Mouse (Mus musculus): ENCODE measurements around the gene Otop2. TPM values are rescaled to one million over a fixed set of nuclear protein-coding genes. Genes with fewer than 3 reads are reported as not detected.

Gene Otop2
- polyA plus RNA-seq, 1 experiment from 2014 or later: not detected

DNA sequence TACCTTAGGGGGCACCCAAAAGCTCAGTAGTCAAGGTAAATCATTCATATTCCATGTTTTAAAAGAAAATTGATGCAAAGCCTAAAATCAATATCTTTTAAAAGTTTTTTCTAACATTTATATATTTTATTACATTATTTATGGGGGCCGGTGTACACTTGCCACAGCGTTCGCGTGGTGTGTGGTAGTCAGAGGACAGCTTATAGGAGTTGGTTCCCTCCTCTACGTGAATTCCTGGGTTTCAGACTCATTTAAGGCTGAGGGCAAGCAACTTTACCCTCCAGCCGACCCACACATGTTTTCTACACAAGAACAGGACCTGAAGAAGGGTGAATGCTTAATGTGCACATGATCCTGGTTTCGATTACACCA lies 29.4 kb upstream of the Otop2 start:
- Histone ChIP-seq H3K4me3 (peak overlapping the region; percentile 68), H3K4me1 (peaks cover 77% of the 10 kb centered on the region)
- 11% methylated on average over 7 of the region's 7 CpGs for WGBS (ENCODE audit: insufficient replicate concordance)

DNA sequence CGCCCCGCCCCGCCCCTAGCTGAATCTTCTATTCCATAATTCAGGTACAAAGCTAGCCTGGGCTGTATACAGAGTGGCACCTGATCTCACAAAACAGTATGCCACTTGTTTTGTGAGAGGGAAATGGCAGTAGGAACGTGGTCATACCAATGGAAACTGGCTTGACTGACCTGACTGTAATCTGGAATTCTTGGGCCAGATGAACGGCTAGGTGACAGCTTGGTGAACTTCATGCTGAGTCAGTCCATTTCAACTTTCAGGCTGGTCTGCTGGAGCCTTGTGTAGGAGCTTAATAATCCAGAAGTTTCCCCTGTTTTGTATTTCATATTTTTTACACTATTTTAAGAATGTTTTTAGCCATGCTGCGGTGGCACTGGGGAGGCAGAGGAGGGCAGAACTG lies 28.8 kb upstream of the Otop2 start:
- H3K4me3 ChIP-seq: peak overlapping the region; percentile 68
- H3K9ac ChIP-seq: peak overlapping the region; percentile 71; the same call in 1 of the 2 replicates
- peak overlapping the region; percentile 90 for H3K4me2 ChIP-seq
- no peak for ATAC-seq
- H3K36me3 ChIP-seq: no peaks in the 10 kb centered on the region
- H3K27ac ChIP-seq: peak overlapping the region; percentile 83; the same call in 1 of the 2 replicates
- H3K4me1 ChIP-seq: peaks cover 71% of the 10 kb centered on the region
- H3K9me3 ChIP-seq (replicated peaks): no peaks in the 10 kb centered on the region
- 68% methylated on average over 6 of the region's 6 CpGs for WGBS (ENCODE audit: insufficient replicate concordance)
- no peaks in the 10 kb centered on the region for H3K27me3 ChIP-seq (replicated peaks)

More for the DNA sequence above, 29.4 kb upstream of the Otop2 start:
- peak overlapping the region; percentile 90 for H3K4me2 ChIP-seq
- no peaks in the 10 kb centered on the region for H3K36me3 ChIP-seq
- peak overlapping the region; percentile 83 for H3K27ac ChIP-seq
- peak; percentile 8; the same call in 1 of the 2 replicates for ATAC-seq
- no peaks in the 10 kb centered on the region for H3K9me3 ChIP-seq (replicated peaks)
- H3K27me3 ChIP-seq (replicated peaks): no peaks in the 10 kb centered on the region
- peak overlapping the region; percentile 71 for H3K9ac ChIP-seq

DNA sequence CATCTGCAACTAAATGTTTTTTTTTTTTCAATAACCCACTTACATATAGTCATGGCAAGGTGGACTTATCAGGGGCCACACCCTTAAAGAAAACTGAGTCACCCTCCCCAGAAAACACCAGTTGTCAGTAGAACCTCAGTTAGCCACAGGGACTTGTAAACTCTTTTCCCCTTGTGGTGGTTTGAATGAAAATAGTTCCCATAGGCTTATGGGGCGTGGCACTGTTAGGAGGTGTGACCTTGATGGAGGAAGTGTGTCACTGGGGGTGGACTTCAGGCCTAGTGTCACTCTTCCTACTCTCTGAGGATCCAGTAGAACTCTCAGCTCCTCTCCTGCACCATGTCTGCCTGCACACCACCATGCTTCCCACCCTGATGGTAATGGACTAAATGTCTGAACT lies 27.2 kb upstream of the Otop2 start:
- Histone ChIP-seq H3K36me3 (peaks cover 8% of the 10 kb centered on the region; the same call in 1 of the 2 replicates), H3K4me2 (no peak overlapping the region), H3K27ac (peak overlapping the region; percentile 27; the same call in 1 of the 2 replicates), H3K4me3 (no peak overlapping the region), H3K9ac (no peak overlapping the region), H3K27me3 (replicated peaks) (no peaks in the 10 kb centered on the region), H3K9me3 (replicated peaks) (no peaks in the 10 kb centered on the region), H3K4me1 (peaks cover 56% of the 10 kb centered on the region)
- 48% methylated on average over 1 of the region's 1 CpGs for WGBS (ENCODE audit: insufficient replicate concordance)
- no peak for ATAC-seq

DNA sequence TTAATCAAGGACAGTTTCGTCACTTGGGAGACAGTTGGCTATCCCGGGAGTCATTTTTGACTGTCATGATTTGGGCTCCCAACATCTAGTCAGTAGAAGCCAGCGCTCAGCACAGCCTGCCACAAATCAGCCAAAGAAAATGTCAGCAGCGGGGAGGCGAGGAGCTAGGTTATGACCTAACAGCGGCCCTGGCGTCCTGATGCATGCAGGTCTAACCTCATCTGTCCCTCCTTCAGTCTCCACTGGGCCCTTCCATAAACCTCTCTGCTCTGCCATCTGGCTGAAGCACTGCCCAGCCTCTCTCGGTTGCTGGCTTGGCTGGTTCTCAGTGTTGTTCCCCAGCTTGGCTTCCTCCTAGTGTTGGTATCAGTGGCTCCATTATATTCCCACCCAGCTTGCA lies 24.7 kb upstream of the Otop2 start:
- peaks cover 10% of the 10 kb centered on the region; the same call in 1 of the 2 replicates for H3K36me3 ChIP-seq
- H3K4me1 ChIP-seq: peaks cover 42% of the 10 kb centered on the region
- no peak for ATAC-seq
- H3K9ac ChIP-seq: no peak overlapping the region
- 64% methylated on average over 8 of the region's 8 CpGs for WGBS (ENCODE audit: insufficient replicate concordance)
- no peak overlapping the region for H3K4me2 ChIP-seq
- no peak overlapping the region for H3K27ac ChIP-seq
- H3K4me3 ChIP-seq: no peak overlapping the region
- no peaks in the 10 kb centered on the region for H3K9me3 ChIP-seq (replicated peaks)
- no peaks in the 10 kb centered on the region for H3K27me3 ChIP-seq (replicated peaks)

DNA sequence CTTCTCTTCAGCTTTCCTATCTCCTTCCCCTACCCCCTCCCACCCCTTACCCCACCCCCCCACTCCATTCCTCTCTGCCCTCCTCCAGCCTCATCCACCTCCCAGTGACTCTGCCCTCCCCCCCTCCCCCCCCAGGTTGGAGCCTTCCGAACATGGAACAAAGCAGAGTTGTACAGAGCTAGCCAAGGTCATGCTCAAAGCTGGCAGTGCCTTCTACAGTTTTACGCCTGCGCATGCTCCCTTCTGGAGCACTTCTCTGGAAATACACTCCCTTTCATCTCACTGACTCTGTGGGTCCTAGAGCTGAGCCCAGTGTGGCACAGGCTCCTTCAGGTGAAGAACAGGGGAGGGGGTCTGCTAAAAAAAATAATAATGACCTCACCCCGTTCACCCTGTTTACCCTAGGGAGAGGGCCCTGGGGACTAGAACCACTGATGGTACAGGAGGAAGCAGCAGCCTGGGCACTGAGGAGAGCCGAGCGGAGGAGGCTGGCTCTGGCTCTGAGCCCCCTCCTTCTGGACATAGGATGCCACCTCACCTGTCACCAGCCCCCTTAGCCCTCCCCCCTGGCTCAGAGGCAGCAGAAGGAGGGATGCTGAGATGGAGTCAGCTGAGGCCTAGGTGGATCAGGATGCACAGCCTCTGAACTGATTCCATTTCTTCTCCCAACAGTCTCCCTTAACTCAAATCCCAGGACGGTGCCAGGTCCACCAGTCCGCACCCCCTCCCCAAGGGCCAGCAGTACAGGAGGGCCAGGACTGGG lies 24.1 kb upstream of the Otop2 start:
- Histone ChIP-seq H3K4me1 (peaks cover 39% of the 10 kb centered on the region), H3K4me3 (no peak overlapping the region), H3K4me2 (no peak overlapping the region), H3K27ac (no peak overlapping the region), H3K9ac (no peak overlapping the region), H3K27me3 (replicated peaks) (no peaks in the 10 kb centered on the region), H3K36me3 (peaks cover 10% of the 10 kb centered on the region; the same call in 1 of the 2 replicates), H3K9me3 (replicated peaks) (no peaks in the 10 kb centered on the region)
- WGBS (ENCODE audit: insufficient replicate concordance): 73% methylated on average over 8 of the region's 8 CpGs
- no peak for ATAC-seq

DNA sequence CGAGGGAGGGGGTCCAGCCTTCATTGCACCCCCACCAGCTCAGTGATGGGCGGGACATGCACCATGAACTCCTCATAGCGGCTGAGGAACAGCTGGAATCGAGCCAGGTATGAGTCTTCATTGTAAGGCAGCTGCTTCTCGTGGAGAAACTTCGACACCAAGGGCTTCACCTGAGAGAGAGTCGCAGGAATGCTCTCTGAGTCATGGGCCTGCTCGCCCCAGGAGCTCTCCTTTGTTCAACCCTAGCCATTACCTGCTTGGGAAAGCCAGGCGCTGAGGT lies 23.5 kb upstream of the Otop2 start:
- H3K27me3 ChIP-seq (replicated peaks): no peaks in the 10 kb centered on the region
- H3K4me1 ChIP-seq: peaks cover 34% of the 10 kb centered on the region
- WGBS (ENCODE audit: insufficient replicate concordance): 62% methylated on average over 9 of the region's 9 CpGs
- no peak overlapping the region for H3K4me2 ChIP-seq
- H3K9ac ChIP-seq: no peak overlapping the region
- no peaks in the 10 kb centered on the region for H3K9me3 ChIP-seq (replicated peaks)
- ATAC-seq: no peak
- no peak overlapping the region for H3K27ac ChIP-seq
- peaks cover 10% of the 10 kb centered on the region; the same call in 1 of the 2 replicates for H3K36me3 ChIP-seq
- no peak overlapping the region for H3K4me3 ChIP-seq

DNA sequence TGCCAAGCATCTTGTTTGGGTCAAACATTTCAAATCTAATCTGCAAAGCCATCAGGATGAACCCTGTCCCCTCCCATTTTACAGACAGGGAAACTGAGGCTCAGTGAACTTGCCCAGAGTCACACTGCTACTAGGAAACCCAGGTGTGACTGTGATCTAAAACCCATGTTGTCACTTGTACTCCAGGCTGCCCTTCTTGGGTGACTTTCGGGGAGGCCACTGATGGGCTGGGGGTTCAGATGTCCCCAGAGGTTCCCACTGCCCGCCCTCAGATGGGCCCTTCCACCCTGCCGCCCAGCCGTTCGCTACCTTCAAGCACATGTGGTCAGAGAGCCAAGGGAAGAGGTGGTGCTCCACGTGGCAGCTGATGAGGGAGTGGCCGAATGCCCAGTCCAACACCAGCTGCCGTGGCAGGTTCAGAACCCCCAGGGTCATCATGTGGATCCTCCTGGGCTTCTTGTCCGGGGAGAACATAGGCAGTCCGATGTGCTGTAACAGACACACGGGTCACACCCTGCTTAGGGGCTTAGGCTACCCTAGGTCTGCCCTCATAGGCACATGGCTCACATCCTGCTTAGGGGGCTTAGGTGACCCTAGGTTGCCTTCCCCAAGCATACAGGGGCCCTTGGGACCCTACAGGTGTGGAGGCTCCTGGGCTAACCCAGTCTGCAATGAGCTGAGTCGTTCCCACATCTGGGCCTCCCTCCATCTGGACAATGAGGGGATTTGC lies 22.9 kb upstream of the Otop2 start:
- H3K36me3 ChIP-seq: peaks cover 10% of the 10 kb centered on the region; the same call in 1 of the 2 replicates
- H3K4me1 ChIP-seq: peaks cover 28% of the 10 kb centered on the region
- H3K4me2 ChIP-seq: no peak overlapping the region
- H3K27me3 ChIP-seq (replicated peaks): no peaks in the 10 kb centered on the region
- no peaks in the 10 kb centered on the region for H3K9me3 ChIP-seq (replicated peaks)
- H3K9ac ChIP-seq: no peak overlapping the region
- 80% methylated on average over 12 of the region's 12 CpGs for WGBS (ENCODE audit: insufficient replicate concordance)
- no peak overlapping the region for H3K4me3 ChIP-seq
- ATAC-seq: no peak
- no peak overlapping the region for H3K27ac ChIP-seq

DNA sequence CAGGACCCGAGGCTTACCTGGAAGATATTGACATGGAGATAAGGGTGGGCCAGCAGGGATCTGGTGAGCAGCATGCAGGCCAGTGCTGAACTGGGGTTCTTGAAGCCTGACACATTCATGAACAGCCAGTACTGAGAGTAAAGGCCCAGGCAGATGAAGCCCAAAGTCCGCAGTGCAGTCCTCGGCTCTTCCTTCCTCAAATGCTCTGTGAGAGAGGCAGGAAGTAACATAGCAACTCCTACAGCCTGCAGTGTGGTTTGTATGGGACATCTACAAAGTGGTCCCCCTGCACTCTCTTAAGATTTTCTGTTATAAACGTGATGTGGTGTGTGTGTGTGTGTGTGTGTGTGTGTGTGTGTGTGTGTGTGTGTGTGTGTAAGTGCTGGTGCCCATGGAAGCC lies 21.7 kb upstream of the Otop2 start:
- no peaks in the 10 kb centered on the region for H3K27me3 ChIP-seq (replicated peaks)
- no peaks in the 10 kb centered on the region for H3K9me3 ChIP-seq (replicated peaks)
- no peak overlapping the region for H3K4me3 ChIP-seq
- H3K4me2 ChIP-seq: no peak overlapping the region
- H3K27ac ChIP-seq: no peak overlapping the region
- H3K4me1 ChIP-seq: peaks cover 16% of the 10 kb centered on the region
- no peak overlapping the region for H3K9ac ChIP-seq
- no peak for ATAC-seq
- peaks cover 10% of the 10 kb centered on the region; the same call in 1 of the 2 replicates for H3K36me3 ChIP-seq
- WGBS (ENCODE audit: insufficient replicate concordance): 25% methylated on average over 4 of the region's 4 CpGs

DNA sequence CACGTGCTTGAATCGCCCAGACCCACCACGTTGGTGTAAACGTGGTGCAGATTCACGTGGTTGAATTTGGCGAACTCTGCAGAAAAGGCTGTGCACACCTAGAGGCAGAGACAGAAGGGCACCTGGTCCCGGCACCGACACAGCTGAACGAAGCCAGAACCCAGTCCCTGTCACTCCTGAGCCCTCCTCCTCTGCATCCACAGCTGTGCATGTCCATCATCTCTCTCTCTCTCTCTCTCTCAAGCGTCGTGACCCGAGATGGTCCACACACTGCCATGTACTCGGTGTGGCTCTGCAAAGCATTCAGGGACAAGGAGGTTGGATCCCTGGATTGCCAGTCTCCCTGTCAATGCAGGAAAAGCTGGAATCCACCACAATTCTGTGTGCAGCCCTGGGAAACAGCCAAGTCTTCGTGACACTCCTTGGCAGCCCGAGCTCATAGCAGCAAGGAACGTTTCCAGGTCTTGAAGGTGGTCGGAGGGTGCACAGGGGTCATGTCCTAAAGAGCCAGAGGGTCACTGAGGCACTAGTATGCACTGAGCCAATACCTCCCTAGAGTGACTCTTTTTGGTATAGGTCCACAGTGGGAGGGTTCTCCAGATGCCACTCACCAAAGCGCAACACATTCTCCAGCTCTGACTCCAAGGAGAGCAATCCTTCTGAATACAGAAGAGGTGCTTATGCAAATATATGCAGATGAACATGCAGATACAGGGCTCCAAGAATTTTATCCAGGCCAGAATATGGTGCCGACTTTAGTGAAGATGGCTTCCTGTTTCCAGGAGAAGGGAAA lies 20.6 kb upstream of the Otop2 start:
- H3K27me3 ChIP-seq (replicated peaks): no peaks in the 10 kb centered on the region
- peaks cover 15% of the 10 kb centered on the region; the same call in 1 of the 2 replicates for H3K4me1 ChIP-seq
- WGBS (ENCODE audit: insufficient replicate concordance): 67% methylated on average over 19 of the region's 19 CpGs
- no peaks in the 10 kb centered on the region for H3K9me3 ChIP-seq (replicated peaks)
- no peak for ATAC-seq
- no peak overlapping the region for H3K4me2 ChIP-seq
- no peak overlapping the region for H3K9ac ChIP-seq
- no peak overlapping the region for H3K4me3 ChIP-seq
- no peak overlapping the region for H3K27ac ChIP-seq
- H3K36me3 ChIP-seq: peaks cover 10% of the 10 kb centered on the region; the same call in 1 of the 2 replicates

DNA sequence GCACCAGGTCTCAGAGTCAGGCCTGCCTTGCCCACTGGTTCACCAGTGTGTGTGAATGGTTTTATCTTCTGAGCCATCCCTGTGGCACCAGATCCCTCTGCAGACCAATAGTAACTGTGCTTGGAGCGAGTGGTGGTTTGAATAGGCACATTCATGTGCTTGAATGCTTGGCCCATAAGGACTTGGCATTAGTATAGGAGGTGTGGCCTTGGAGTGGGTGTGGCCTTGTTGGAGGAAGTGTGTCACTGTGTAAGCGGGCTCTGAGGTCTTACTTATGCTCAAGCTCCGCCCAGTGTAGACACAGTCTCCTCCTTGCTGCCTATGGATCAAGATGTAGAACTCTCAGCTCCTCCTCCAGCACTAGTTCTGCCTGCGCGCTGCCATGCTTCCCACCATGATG lies 19.6 kb upstream of the Otop2 start:
- no peak overlapping the region for H3K4me3 ChIP-seq
- H3K36me3 ChIP-seq: peaks cover 10% of the 10 kb centered on the region; the same call in 1 of the 2 replicates
- H3K9ac ChIP-seq: no peak overlapping the region
- ATAC-seq: no peak
- no peaks in the 10 kb centered on the region for H3K9me3 ChIP-seq (replicated peaks)
- 74% methylated on average over 5 of the region's 5 CpGs for WGBS (ENCODE audit: insufficient replicate concordance)
- H3K27me3 ChIP-seq (replicated peaks): no peaks in the 10 kb centered on the region
- peaks cover 14% of the 10 kb centered on the region; the same call in 1 of the 2 replicates for H3K4me1 ChIP-seq
- H3K27ac ChIP-seq: no peak overlapping the region
- H3K4me2 ChIP-seq: no peak overlapping the region

DNA sequence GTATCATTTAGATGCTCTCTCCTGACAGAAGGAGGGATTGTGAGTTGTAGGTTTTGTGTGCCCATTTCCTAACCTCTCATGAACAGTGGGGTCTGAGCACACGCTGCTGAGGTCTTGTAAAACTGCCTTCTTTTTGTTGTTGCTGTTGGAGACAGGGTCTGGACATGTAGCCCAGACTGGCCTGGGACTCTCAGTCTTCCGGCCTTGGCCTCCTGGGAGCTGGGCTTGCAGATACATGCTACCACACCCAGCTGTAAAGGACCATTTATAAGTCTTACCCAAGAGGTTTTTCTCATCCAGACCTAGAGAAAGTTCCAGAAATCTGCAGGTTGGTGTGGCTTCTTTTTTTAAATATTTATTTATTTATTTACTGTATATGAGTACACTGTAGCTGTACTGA lies 18.7 kb upstream of the Otop2 start:
- Histone ChIP-seq H3K4me2 (no peak overlapping the region), H3K4me3 (no peak overlapping the region), H3K4me1 (peaks cover 14% of the 10 kb centered on the region; the same call in 1 of the 2 replicates), H3K27me3 (replicated peaks) (no peaks in the 10 kb centered on the region), H3K9ac (no peak overlapping the region), H3K27ac (no peak overlapping the region), H3K9me3 (replicated peaks) (no peaks in the 10 kb centered on the region), H3K36me3 (peaks cover 10% of the 10 kb centered on the region; the same call in 1 of the 2 replicates)
- ATAC-seq: no peak
- WGBS (ENCODE audit: insufficient replicate concordance): 68% methylated on average over 2 of the region's 2 CpGs
